Mouse (Mus musculus): ENCODE results near the gene Arid1b. TPM values are rescaled to one million over a fixed set of nuclear protein-coding genes. Genes with fewer than 3 reads are reported as not detected.

The Arid1b gene
- total and polyA plus RNA-seq, 3 experiments: 6.1 to 12.4 (median 9.7) TPM

GRCm38 (mm10) chr17:5138641-5139205 lies 144.6 kb downstream of the Arid1b start:
- Histone ChIP-seq H3K9ac (ENCODE audit: insufficient read depth, low read depth) (peak overlapping the region; percentile 57; the same call in 1 of the 2 replicates), H3K27ac (ENCODE audit: insufficient read depth, low read depth) (peak overlapping the region; percentile 68), H3K36me3 (replicated peaks in 1 of 2; ENCODE audit: control insufficient read depth in 1 of 2, insufficient read depth in 1 of 2, low read length in 1 of 2) (peaks cover 0 to 14% of the 10 kb centered on the region in 2 experiments), H3K4me2 (ENCODE audit: insufficient read depth, low read depth, poor library complexity, severe bottlenecking) (peak overlapping the region; percentile 74), H3K4me3 (replicated peaks in 1 of 3; ENCODE audit: low read depth in 2 of 3, low read length in 2 of 3, poor library complexity in 1 of 3) (peak overlapping the region; percentile 16 to 31 (median 27)), H3K27me3 (replicated peaks) (no peaks in the 10 kb centered on the region), H3K79me2 (replicated peaks; ENCODE audit: control insufficient read depth, extremely low read depth, insufficient read depth, poor library complexity, severe bottlenecking) (no peaks in the 10 kb centered on the region), H3K9me3 (replicated peaks; ENCODE audit: low read length) (no peaks in the 10 kb centered on the region), H3K4me1 (ENCODE audit: control insufficient read depth in 1 of 2, insufficient read depth in 2 of 2) (peaks cover 10 to 82% of the 10 kb centered on the region in 2 experiments)
- dilution Hi-C loops (cut with MboI; ENCODE audit: extremely low pct_ligation_motif_present, extremely low pct_unique_long_range_greater_than_20kb, low sequenced_read_pairs) (no loop called here), in situ Hi-C loops (cut with MboI; ENCODE audit: low pct_ligation_motif_present, low pct_unique_long_range_greater_than_20kb, low sequenced_read_pairs) (no loop called here)
- DNase-seq (ENCODE audit: extremely low read depth): peak; percentile 90
- TF ChIP-seq PAX5 (IDR thresholded peaks at IDR 0.05; ENCODE audit: low read length): no peak
- no peak for TF ChIP-seq POLR2AphosphoS2 (IDR thresholded peaks at IDR 0.05; ENCODE audit: low read depth, low read length)
- TF ChIP-seq TBP (conservative IDR thresholded peaks at IDR 0.05; ENCODE audit: low read depth, low read length): no peak
- TF ChIP-seq CTCF (conservative IDR thresholded peaks at IDR 0.05 in 1 of 2, IDR thresholded peaks at IDR 0.05 in 1 of 2; ENCODE audit: low read depth in 2 of 2, low read length in 2 of 2): no peak
- no peak for TF ChIP-seq USF2 (conservative IDR thresholded peaks at IDR 0.05; ENCODE audit: low read depth, low read length)
- no peak for TF ChIP-seq CHD1 (IDR thresholded peaks at IDR 0.05; ENCODE audit: low read depth, low read length)
- no peak for TF ChIP-seq GABPA (IDR thresholded peaks at IDR 0.05; ENCODE audit: insufficient replicate concordance, low read depth, low read length)
- TF ChIP-seq JUND (conservative IDR thresholded peaks at IDR 0.05; ENCODE audit: low read depth, low read length): no peak
- 0 out of 2 replicates have a peak, but pooled peaks have one; percentile 32 for TF ChIP-seq KAT2A (IDR thresholded peaks at IDR 0.05; ENCODE audit: insufficient replicate concordance, low read length)
- no peak for TF ChIP-seq MAX (IDR thresholded peaks at IDR 0.05; ENCODE audit: low read length)
- peak; percentile 29; the same call in 1 of the 2 replicates for TF ChIP-seq TCF12 (IDR thresholded peaks at IDR 0.05; ENCODE audit: low read depth, low read length)
- TF ChIP-seq JUN (IDR thresholded peaks at IDR 0.05; ENCODE audit: insufficient read depth, low read depth, low read length): no peak
- TF ChIP-seq SIN3A (IDR thresholded peaks at IDR 0.05; ENCODE audit: low read length): peak; percentile 82
- TF ChIP-seq POLR2A (IDR thresholded peaks at IDR 0.05; ENCODE audit: low read depth, low read length): no peak
- TF ChIP-seq IRF4 (IDR thresholded peaks at IDR 0.05; ENCODE audit: low read depth, low read length): peak; percentile 24; the same call in 1 of the 2 replicates
- TF ChIP-seq MAZ (IDR thresholded peaks at IDR 0.05; ENCODE audit: low read depth, low read length): no peak
- peak; percentile 2; the same call in 1 of the 2 replicates for TF ChIP-seq MXI1 (IDR thresholded peaks at IDR 0.05; ENCODE audit: low read depth, low read length)
- TF ChIP-seq ZNF384 (IDR thresholded peaks at IDR 0.05; ENCODE audit: low read depth, low read length): no peak
- TF ChIP-seq BHLHE40 (IDR thresholded peaks at IDR 0.05; ENCODE audit: low read depth, low read length): 0 out of 2 replicates have a peak, but pooled peaks have one; percentile 36
- TF ChIP-seq ZMIZ1 (IDR thresholded peaks at IDR 0.05; ENCODE audit: low read depth, low read length): no peak
- TF ChIP-seq SMC3 (IDR thresholded peaks at IDR 0.05; ENCODE audit: low read depth, low read length): no peak
- no peak for TF ChIP-seq MYC (IDR thresholded peaks at IDR 0.05; ENCODE audit: low read depth, low read length)
- peak; percentile 61 for TF ChIP-seq ETS1 (conservative IDR thresholded peaks at IDR 0.05; ENCODE audit: low read depth, low read length)
- TF ChIP-seq UBTF (IDR thresholded peaks at IDR 0.05; ENCODE audit: low read depth, low read length): no peak
- no peak for TF ChIP-seq RAD21 (IDR thresholded peaks at IDR 0.05; ENCODE audit: low read depth, low read length)
- TF ChIP-seq MAFK (IDR thresholded peaks at IDR 0.05; ENCODE audit: insufficient replicate concordance, low read length): peak; percentile 38; the same call in 1 of the 2 replicates
- 0 out of 2 replicates have a peak, but pooled peaks have one; percentile 21 for TF ChIP-seq NRF1 (IDR thresholded peaks at IDR 0.05; ENCODE audit: low read depth, low read length)
- no peak for TF ChIP-seq NELFE (IDR thresholded peaks at IDR 0.05; ENCODE audit: low read depth, low read length)
- no peak for TF ChIP-seq USF1 (IDR thresholded peaks at IDR 0.05; ENCODE audit: low read depth, low read length)
- 0 out of 2 replicates have a peak, but pooled peaks have one; percentile 4 for TF ChIP-seq MEF2A (IDR thresholded peaks at IDR 0.05; ENCODE audit: borderline replicate concordance, low read depth, low read length)
- TF ChIP-seq ZC3H11A (IDR thresholded peaks at IDR 0.05; ENCODE audit: low read depth, low read length): no peak
- no peak for TF ChIP-seq RCOR1 (conservative IDR thresholded peaks at IDR 0.05; ENCODE audit: low read depth, low read length)
- peak; percentile 3; the same call in 1 of the 2 replicates for TF ChIP-seq EP300 (IDR thresholded peaks at IDR 0.05; ENCODE audit: low read length)
- TF ChIP-seq ELF1 (IDR thresholded peaks at IDR 0.05; ENCODE audit: low read depth, low read length): peak; percentile 81
- no peak for TF ChIP-seq E2F4 (IDR thresholded peaks at IDR 0.05; ENCODE audit: insufficient replicate concordance, low read depth, low read length)
- TF ChIP-seq HCFC1 (IDR thresholded peaks at IDR 0.05; ENCODE audit: low read depth, low read length): peak; percentile 62
- no peak for TF ChIP-seq ZKSCAN1 (IDR thresholded peaks at IDR 0.05; ENCODE audit: borderline replicate concordance, low read depth, low read length)
- 0 out of 2 replicates have a peak, but pooled peaks have one; percentile 5 for TF ChIP-seq CHD2 (IDR thresholded peaks at IDR 0.05; ENCODE audit: low read length)

Measured in CH12.LX (cell line).